Mouse (Mus musculus): ENCODE measurements around the gene Znrf1. TPM values are rescaled to one million over a fixed set of nuclear protein-coding genes. Genes with fewer than 3 reads are reported as not detected.

The Znrf1 gene
- total RNA-seq (2017): 71.0 and 78.3 TPM in 2 replicates

GRCm38 (mm10) chr8:111536031-111536977 is at the start of gene Znrf1:
Gene Znrf1 (plus strand): TSS chr8:111536097.
- ATAC-seq (replicated peaks; ENCODE audit: low read depth, poor library complexity, severe bottlenecking): peak; percentile 67

- ATAC-seq (replicated peaks; ENCODE audit: low read depth, poor library complexity, severe bottlenecking): no peak
Observed at GRCm38 (mm10) chr8:111490034-111490591, 45.8 kb upstream of the Znrf1 start.

- no peak for ATAC-seq (replicated peaks; ENCODE audit: low read depth, poor library complexity, severe bottlenecking)
Observed at GRCm38 (mm10) chr8:111491191-111491590, 44.7 kb upstream of the Znrf1 start.

- ATAC-seq (replicated peaks; ENCODE audit: low read depth, poor library complexity, severe bottlenecking): no peak
Observed at GRCm38 (mm10) chr8:111492508-111492907, 43.4 kb upstream of the Znrf1 start.

GRCm38 (mm10) chr8:111493176-111493575 is 42.7 kb upstream of the Znrf1 start:
- ATAC-seq (replicated peaks; ENCODE audit: low read depth, poor library complexity, severe bottlenecking): no peak

GRCm38 (mm10) chr8:111496326-111496725 is 39.6 kb upstream of the Znrf1 start:
- no peak for ATAC-seq (replicated peaks; ENCODE audit: low read depth, poor library complexity, severe bottlenecking)

- 0 out of 2 replicates have a peak, but pooled peaks have one; percentile 25 for ATAC-seq (replicated peaks; ENCODE audit: low read depth, poor library complexity, severe bottlenecking)
Observed at GRCm38 (mm10) chr8:111498249-111498648, 37.6 kb upstream of the Znrf1 start.

- ATAC-seq (replicated peaks; ENCODE audit: low read depth, poor library complexity, severe bottlenecking): no peak
Observed at GRCm38 (mm10) chr8:111501724-111502464, 34.0 kb upstream of the Znrf1 start.

GRCm38 (mm10) chr8:111508566-111508965 is 27.3 kb upstream of the Znrf1 start:
- ATAC-seq (replicated peaks; ENCODE audit: low read depth, poor library complexity, severe bottlenecking): no peak

- ATAC-seq (replicated peaks; ENCODE audit: low read depth, poor library complexity, severe bottlenecking): peak; percentile 73
Observed at GRCm38 (mm10) chr8:111509278-111509677, 26.6 kb upstream of the Znrf1 start.

GRCm38 (mm10) chr8:111510401-111510800 is 25.5 kb upstream of the Znrf1 start:
- no peak; the same call in 1 of the 2 replicates for ATAC-seq (replicated peaks; ENCODE audit: low read depth, poor library complexity, severe bottlenecking)

- ATAC-seq (replicated peaks; ENCODE audit: low read depth, poor library complexity, severe bottlenecking): no peak
Observed at GRCm38 (mm10) chr8:111512941-111513340, 23.0 kb upstream of the Znrf1 start.

GRCm38 (mm10) chr8:111513446-111513845 is 22.5 kb upstream of the Znrf1 start:
- no peak for ATAC-seq (replicated peaks; ENCODE audit: low read depth, poor library complexity, severe bottlenecking)

- ATAC-seq (replicated peaks; ENCODE audit: low read depth, poor library complexity, severe bottlenecking): no peak
Observed at GRCm38 (mm10) chr8:111516451-111517035, 19.4 kb upstream of the Znrf1 start.

GRCm38 (mm10) chr8:111517466-111517865 is 18.4 kb upstream of the Znrf1 start:
- ATAC-seq (replicated peaks; ENCODE audit: low read depth, poor library complexity, severe bottlenecking): no peak

- ATAC-seq (replicated peaks; ENCODE audit: low read depth, poor library complexity, severe bottlenecking): peak; percentile 99
Observed at GRCm38 (mm10) chr8:111521713-111522429, 14.0 kb upstream of the Znrf1 start, which contains the start of gene Wdr59. Gene Wdr59 (minus strand): TSS chr8:111522092.

- ATAC-seq (replicated peaks; ENCODE audit: low read depth, poor library complexity, severe bottlenecking): peak; percentile 21; the same call in 1 of the 2 replicates
Observed at GRCm38 (mm10) chr8:111526403-111527024, 9.4 kb upstream of the Znrf1 start.

- peak; percentile 46 for ATAC-seq (replicated peaks; ENCODE audit: low read depth, poor library complexity, severe bottlenecking)
Observed at GRCm38 (mm10) chr8:111527149-111527548, 8.7 kb upstream of the Znrf1 start.

- ATAC-seq (replicated peaks; ENCODE audit: low read depth, poor library complexity, severe bottlenecking): no peak
Observed at GRCm38 (mm10) chr8:111528071-111528470, 7.8 kb upstream of the Znrf1 start.
